18 mouse cellular contexts compared by ENCODE assay signal in the genomic region with DNA sequence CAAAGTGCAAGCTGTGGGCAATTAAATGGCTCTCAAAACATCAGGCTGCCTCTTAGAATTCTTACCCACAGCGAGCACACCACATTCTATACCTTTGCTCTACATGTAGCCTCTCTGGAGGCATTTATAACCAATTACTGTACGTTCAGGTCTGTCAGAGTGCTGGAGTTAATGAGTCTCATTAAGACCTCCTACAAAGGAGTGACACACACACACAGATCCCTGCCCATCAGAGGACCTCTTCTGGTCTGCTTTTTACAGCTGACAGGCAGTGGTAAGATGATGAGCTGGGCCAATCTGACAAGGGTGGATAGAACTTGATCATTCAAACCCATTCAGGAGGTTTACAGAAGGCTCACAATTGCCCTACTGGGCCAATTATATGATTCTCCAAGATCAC.
"Had no signal": no experiment of that assay in that cellular context is flagged by ENCODE, and none has a peak within 500 bp of the region (broad histone marks: within the 10 kb centered on the region; RNA-seq: fewer than 3 reads in every experiment).

No protein-coding gene starts in this region.

- H3K27ac ChIP-seq: liver, embryonic 15.5 days; lung, embryonic 15.5 days; midbrain, embryonic 10.5 days; midbrain, embryonic 12.5 days; neural tube, embryonic 13.5 days; neural tube, embryonic 15.5 days had no signal

- ATAC-seq: liver, postnatal 0 days; lung, postnatal 0 days; midbrain, embryonic 16.5 days had no signal

- H3K27me3 ChIP-seq: liver, embryonic 15.5 days; lung, embryonic 15.5 days; midbrain, embryonic 12.5 days; neural tube, embryonic 13.5 days; neural tube, embryonic 15.5 days had no signal

- H3K36me3 ChIP-seq: liver, embryonic 15.5 days; lung, embryonic 15.5 days; midbrain, embryonic 10.5 days; midbrain, embryonic 12.5 days; neural tube, embryonic 13.5 days; neural tube, embryonic 15.5 days had no signal

- H3K9ac ChIP-seq: liver, embryonic 15.5 days; liver, postnatal 0 days; lung, embryonic 15.5 days; midbrain, embryonic 12.5 days; neural tube, embryonic 13.5 days; neural tube, embryonic 15.5 days had no signal

- H3K9me3 ChIP-seq: liver, embryonic 15.5 days; lung, embryonic 15.5 days; neural tube, embryonic 15.5 days had no signal

- H3K4me1 ChIP-seq: liver, embryonic 15.5 days; lung, embryonic 15.5 days; midbrain, embryonic 10.5 days; midbrain, embryonic 12.5 days; neural tube, embryonic 15.5 days had no signal

- DNase-seq: liver, postnatal 0 days; lung, adult 2 months; lung, postnatal 14 days; lung, postnatal 4 days; midbrain, embryonic 14.5 days; right cerebral cortex, postnatal 14 days; thymus, adult 18-20 months; thymus, postnatal 14 days; thymus, postnatal 36 days had no signal

- H3K4me2 ChIP-seq: liver, embryonic 15.5 days; lung, embryonic 15.5 days; midbrain, embryonic 12.5 days; neural tube, embryonic 13.5 days; neural tube, embryonic 15.5 days had no signal

- H3K4me3 ChIP-seq: liver, embryonic 15.5 days; lung, embryonic 15.5 days; midbrain, embryonic 10.5 days; midbrain, embryonic 12.5 days; myocyte; neural tube, embryonic 13.5 days; neural tube, embryonic 15.5 days had no signal
